ENCODE assay signal across 9 mouse cellular contexts in the genomic region with DNA sequence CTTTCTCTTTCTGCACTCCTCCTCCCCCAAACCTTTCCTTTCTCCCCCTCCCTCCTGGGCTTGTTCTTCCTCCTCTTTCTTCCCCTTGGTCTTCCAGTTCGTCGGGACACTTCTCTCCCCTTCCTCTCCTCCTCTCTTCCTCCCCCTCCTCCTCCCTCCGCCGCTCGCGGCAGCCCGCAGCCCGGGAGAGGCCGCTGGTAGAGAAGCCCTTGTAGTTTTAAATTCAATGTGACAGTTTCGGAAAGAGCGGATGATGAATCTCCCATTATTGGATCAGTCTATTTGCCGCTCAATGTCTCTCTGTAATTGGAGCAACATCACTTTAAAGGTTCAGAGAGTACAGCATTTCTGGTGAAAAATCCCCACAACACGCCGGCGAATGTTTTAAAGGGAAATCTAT. TPM values are rescaled to one million over a fixed set of nuclear protein-coding genes. Genes with fewer than 3 reads are reported as not detected.
DNase-seq lines count a peak whose midpoint lies in the region; ATAC-seq and TF ChIP-seq lines count a peak whose summit lies in the region.
"Had no signal": no experiment of that assay in that cellular context is flagged by ENCODE, and none has a peak within 500 bp of the region (broad histone marks: within the 10 kb centered on the region; RNA-seq: fewer than 3 reads in every experiment).

A gene (plus strand): TSS at position 281 of the 400 bp plus-strand sequence.

- H3K4me1 ChIP-seq in cerebellum, adult 2 months (ENCODE audit: control insufficient read depth, insufficient read depth, low read length): peaks cover 3% of the 10 kb centered on the region; the same call in 1 of the 2 replicates
- peaks cover 7% of the 10 kb centered on the region for H3K4me1 ChIP-seq in hindbrain, embryonic 11.5 days (replicated peaks; ENCODE audit: control insufficient read depth, insufficient read depth, low read length)
- H3K4me1 ChIP-seq in midbrain, embryonic 13.5 days (replicated peaks): peaks cover 53% of the 10 kb centered on the region

- no peak for ATAC-seq in hindbrain, embryonic 11.5 days (ENCODE audit: low FRiP score)
- no peak for ATAC-seq in midbrain, embryonic 13.5 days

- no peak within 1 kb of the TSS for H3K27ac ChIP-seq in gastrocnemius, adult 2 months
- H3K27ac ChIP-seq in cerebellum, adult 2 months (ENCODE audit: insufficient read depth, low read length): peak within 1 kb of the TSS; percentile 97
- peak within 1 kb of the TSS; percentile 88 for H3K27ac ChIP-seq in hindbrain, embryonic 11.5 days (ENCODE audit: low read depth, low read length)
- peak within 1 kb of the TSS; percentile 95 for H3K27ac ChIP-seq in midbrain, embryonic 13.5 days

- no peak for DNase-seq in gastrocnemius, adult 2 months
- DNase-seq in gastrocnemius, adult 18-20 months (ENCODE audit: low spot score): no peak
- DNase-seq in cerebellum, adult 2 months: peak; percentile 64 to 69
- peak; percentile 57 for DNase-seq in hindbrain, embryonic 11.5 days (ENCODE audit: low spot score)
- DNase-seq in layer of hippocampus, adult 8-10 months (ENCODE audit: low spot score in 2 of 2): no peak
- DNase-seq in natural killer cell, adult 2 months (ENCODE audit: low spot score in 2 of 2): no peak
- DNase-seq in kidney, adult 8-10 months: no peak
- DNase-seq: B cell, adult 2 months had no signal

- intact Hi-C loops in gastrocnemius, adult 2 months (cut with DNase I): no loop called here

- no peak for TF ChIP-seq CTCF in gastrocnemius, adult 2 months (IDR thresholded peaks at IDR 0.05)
- TF ChIP-seq CTCF in cerebellum, adult 2 months (IDR thresholded peaks at IDR 0.05; ENCODE audit: borderline replicate concordance, insufficient read depth, low read depth, low read length): no peak

- H3K4me3 ChIP-seq in gastrocnemius, adult 2 months: peak within 1 kb of the TSS; percentile 57
- peak within 1 kb of the TSS; percentile 60 for H3K4me3 ChIP-seq in cerebellum, adult 2 months (replicated peaks; ENCODE audit: insufficient read depth, low read depth, low read length)
- H3K4me3 ChIP-seq in hindbrain, embryonic 11.5 days (ENCODE audit: low read depth, low read length): peak within 1 kb of the TSS; percentile 48
- H3K4me3 ChIP-seq in midbrain, embryonic 13.5 days (replicated peaks): peak within 1 kb of the TSS; percentile 58

- peak within 1 kb of the TSS; percentile 26 for H3K4me2 ChIP-seq in hindbrain, embryonic 11.5 days (replicated peaks; ENCODE audit: low read depth, low read length)
- H3K4me2 ChIP-seq in midbrain, embryonic 13.5 days (replicated peaks): peak within 1 kb of the TSS; percentile 55

- H3K27me3 ChIP-seq in cerebellum, adult 2 months (ENCODE audit: control insufficient read depth, insufficient read depth, low read length): no peaks in the 10 kb centered on the region; the same call in 1 of the 2 replicates
- H3K27me3 ChIP-seq in hindbrain, embryonic 11.5 days (ENCODE audit: control insufficient read depth, insufficient read depth, low read length): peaks cover 85% of the 10 kb centered on the region
- H3K27me3 ChIP-seq in midbrain, embryonic 13.5 days: peaks cover 85% of the 10 kb centered on the region

- no peak for TF ChIP-seq POLR2A in cerebellum, adult 2 months (IDR thresholded peaks at IDR 0.05; ENCODE audit: borderline replicate concordance, insufficient read depth, low read length)

- H3K9ac ChIP-seq in hindbrain, embryonic 11.5 days (ENCODE audit: low read depth, low read length): peak within 1 kb of the TSS; percentile 59
- peak within 1 kb of the TSS; percentile 87 for H3K9ac ChIP-seq in midbrain, embryonic 13.5 days (replicated peaks)

- H3K9me3 ChIP-seq in hindbrain, embryonic 11.5 days (ENCODE audit: control insufficient read depth, low read length): no peaks in the 10 kb centered on the region
- H3K9me3 ChIP-seq in midbrain, embryonic 13.5 days: no peaks in the 10 kb centered on the region

- no peaks in the 10 kb centered on the region for H3K36me3 ChIP-seq in hindbrain, embryonic 11.5 days (ENCODE audit: control insufficient read depth, insufficient read depth, low read length)
- H3K36me3 ChIP-seq in midbrain, embryonic 13.5 days: peaks cover 4% of the 10 kb centered on the region; the same call in 1 of the 2 replicates

- 1% methylated on average over 15 of the region's 15 CpGs for WGBS in cerebellum, adult 2 months
- 1% methylated on average over 15 of the region's 15 CpGs for WGBS in hindbrain, embryonic 11.5 days
- 1% methylated on average over 15 of the region's 15 CpGs for WGBS in midbrain, embryonic 13.5 days

RNA-seq across cellular contexts. Expression of the gene that starts here (rescaled TPM):
- not detected for total RNA-seq in gastrocnemius, adult 2 months (2021)
- not detected for total RNA-seq in gastrocnemius, adult 18-20 months (2021)
- polyA plus RNA-seq in cerebellum, adult 2 months (2012; rRNA removed): 38.1 and 38.8 TPM in 2 replicates
- polyA plus RNA-seq in hindbrain, embryonic 11.5 days (2014; fragmentation: Nextera tagmentation; extraction: Ambion mirVana): 57.9 and 66.8 TPM in 2 replicates
- 48.5 and 58.7 TPM in 2 replicates for polyA plus RNA-seq in midbrain, embryonic 13.5 days (2015; fragmentation: Nextera tagmentation; extraction: Ambion mirVana)
- total RNA-seq in layer of hippocampus, adult 8-10 months (2022): not detected

Comparison
In these comparisons a context has a peak if more than half of its experiments do, and no peak if none do; other contexts are left out.
1. DNase-seq: peak in cerebellum, adult 2 months (2 of 2) and hindbrain, embryonic 11.5 days (single experiment); none in gastrocnemius, adult 2 months (single experiment), gastrocnemius, adult 18-20 months (single experiment), layer of hippocampus, adult 8-10 months (0 of 2), natural killer cell, adult 2 months (0 of 2) and kidney, adult 8-10 months (0 of 2).
2. Peak in every context shown above with its lines, with median percentiles within 50 percentile points of each other: H3K4me3 ChIP-seq.